Mouse (Mus musculus): Measurements from ENCODE around the gene Gm20521. TPM values are rescaled to one million over a fixed set of nuclear protein-coding genes. Genes with fewer than 3 reads are reported as not detected.

The Gm20521 gene
- 1 to 10 TPM; 1.5 to 1.8 TPM for total RNA-seq (2023)

DNA sequence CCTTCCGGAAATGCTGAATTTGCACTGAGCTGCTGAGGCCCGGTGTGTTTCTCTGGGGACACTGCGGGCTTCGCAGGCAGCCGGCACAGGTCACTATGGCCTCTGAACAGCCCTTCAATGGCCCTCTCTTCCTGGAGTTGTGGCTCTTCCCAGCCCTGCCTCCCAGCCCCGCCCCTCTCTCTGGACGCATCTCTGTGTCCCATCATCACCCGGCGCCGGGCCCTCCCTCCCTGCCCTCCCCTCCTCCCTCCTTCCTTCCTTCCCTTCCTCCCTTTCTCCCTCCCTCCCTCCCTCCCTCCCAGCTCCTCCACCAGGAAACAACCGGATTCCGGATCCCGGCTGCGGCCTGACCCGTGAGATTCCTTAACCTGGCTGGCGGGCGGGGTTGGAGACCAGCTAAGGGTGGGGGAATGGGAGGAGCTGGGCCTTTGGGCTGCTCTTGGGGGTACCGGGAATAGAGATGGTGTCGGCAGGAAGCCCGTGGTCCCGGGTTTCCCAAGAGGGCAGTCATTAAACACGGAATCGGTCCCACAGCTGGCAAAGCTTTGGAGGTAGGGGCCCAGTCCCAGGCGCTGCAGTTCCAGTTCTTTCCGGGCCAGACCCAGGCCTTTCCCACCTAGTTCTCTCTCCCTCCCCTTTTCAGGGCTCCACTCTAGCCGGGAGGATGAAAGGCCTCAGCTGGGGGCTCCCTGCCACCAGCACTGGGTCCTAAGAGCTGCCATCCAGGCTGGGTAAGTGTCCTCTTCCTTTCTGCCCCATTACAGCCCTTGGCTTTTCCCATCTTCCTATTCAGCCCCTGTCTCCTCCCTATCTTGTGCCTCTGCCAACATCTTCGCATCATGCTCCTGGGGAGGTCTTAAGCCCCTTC lies at the start of gene Gm20521, which contains the start of gene Bcl2l2:
Gm20521 (plus strand) TSS at position 288 of the 868 bp plus-strand sequence.
Bcl2l2 (plus strand) TSS at position 224 of the 868 bp plus-strand sequence.

GRCm38 (mm10) chr14:54870861-54871260 lies 12.4 kb upstream of the Gm20521 start, which contains the start of gene Homez:
Gene Homez (minus strand): TSS chr14:54870961.

GRCm38 (mm10) chr14:54877048-54877715 lies 6.1 kb upstream of the Gm20521 start, which contains the start of gene Ppp1r3e:
Gene Ppp1r3e (minus strand): TSS chr14:54877550.

GRCm38 (mm10) chr14:54892200-54892599 lies 9.0 kb downstream of the Gm20521 start, which contains the start of gene Pabpn1:
Gene Pabpn1 (plus strand): TSS chr14:54892500.

GRCm38 (mm10) chr14:54912886-54913285 lies 29.6 kb downstream of the Gm20521 start, which contains the start of gene Slc22a17:
Gene Slc22a17 (minus strand): TSS chr14:54913132.

DNA sequence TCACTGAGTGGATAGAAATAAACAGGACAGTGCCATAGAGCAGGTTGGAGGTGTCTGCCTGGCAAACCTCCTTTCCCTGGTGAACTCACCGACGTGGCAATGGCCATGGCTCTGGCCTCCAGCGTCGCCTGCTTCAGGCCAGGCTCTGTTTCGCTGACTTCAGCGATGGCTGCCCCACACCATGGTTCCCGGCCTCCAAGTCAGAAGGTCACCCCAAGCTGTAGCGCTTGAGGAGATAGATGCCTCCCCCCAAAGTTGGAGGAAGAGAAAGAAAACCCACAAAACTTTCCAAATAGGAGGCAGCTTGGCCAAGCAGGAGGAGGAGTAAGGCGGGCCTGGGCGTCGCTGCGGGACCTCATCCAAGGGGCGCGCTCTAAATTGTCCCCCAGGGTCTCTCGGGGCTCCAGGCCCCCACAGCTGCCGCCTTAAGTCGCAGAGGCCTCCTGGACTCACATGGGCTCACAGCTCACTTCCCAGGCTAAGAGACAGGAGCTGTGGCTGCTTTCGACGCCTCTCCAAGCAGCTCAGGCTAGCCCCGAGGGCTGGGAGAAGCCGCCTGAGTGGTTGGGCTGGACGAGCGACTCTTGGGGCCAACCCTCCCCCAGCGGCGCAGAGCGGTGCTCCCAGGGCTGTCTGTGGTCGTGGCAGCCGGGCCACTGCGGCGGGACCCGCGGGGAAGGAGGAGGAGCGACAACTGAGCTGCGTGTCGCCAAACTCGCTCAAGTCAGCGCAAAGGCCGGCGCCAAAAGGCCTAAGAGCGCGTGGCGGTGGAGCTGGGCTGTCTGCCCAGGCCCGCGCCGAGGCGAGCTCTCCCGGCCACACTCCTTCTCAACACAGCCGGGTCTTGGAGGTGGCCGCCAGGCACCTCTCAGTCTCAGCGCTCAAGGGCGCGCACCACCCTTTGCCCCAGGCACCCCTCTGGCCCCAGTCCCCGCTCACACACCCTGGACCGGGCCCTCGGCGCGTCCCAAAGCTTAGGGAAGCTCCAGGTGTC lies 42.4 kb downstream of the Gm20521 start, which contains the start of gene Efs:
Efs (minus strand) TSS at position 778 of the 994 bp plus-strand sequence.

GRCm38 (mm10) chr14:54932645-54933150 lies 49.5 kb downstream of the Gm20521 start, which contains the start of gene Il25:
Gene Il25 (plus strand): TSS chr14:54932695.

DNA sequence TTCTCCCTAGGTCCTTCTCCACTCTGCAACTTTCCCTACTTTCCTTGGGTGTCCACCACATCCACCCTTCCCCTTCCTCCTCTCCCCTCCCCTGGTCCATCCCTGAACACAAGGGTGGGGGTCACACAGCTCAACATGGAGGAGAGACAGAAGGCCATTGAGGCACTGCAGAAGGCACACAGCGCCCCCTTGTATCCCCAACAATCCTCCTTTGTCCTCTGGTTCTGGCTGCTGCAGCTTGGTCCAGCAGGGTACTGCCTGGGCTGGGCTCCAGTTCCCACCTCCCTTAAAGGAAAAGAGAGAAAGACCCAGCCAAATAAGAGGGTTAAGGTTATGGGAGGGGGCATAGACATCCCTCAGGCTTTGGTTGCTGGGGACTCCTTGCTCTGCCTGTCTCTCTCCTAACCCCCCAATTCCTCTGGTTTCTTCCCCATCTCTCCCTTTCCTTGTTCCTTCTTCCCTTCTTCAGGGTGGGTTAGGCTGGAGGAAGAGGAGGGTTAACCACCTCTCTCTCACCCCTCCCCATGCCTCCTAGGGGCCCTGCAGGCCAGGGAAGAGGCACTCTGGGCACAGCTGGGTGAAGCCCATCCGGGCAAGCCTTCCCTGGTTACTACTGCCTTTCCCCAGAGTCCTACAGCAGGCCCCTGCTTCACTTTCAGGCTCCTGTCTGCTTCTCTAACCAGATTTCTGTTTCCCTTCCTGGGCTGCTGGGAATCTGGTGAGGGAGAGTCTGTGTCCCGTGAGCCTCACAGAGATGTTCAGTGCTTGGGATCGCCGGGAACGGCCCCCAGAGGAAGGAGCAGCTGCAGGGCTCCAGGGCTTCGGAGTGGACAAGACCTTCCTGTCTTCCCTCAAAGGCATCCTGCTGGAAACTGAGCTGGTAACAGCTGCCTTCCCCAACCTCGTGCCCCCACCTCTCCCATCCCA lies 52.9 kb downstream of the Gm20521 start, which contains the start of gene Cmtm5:
Cmtm5 (plus strand) TSS at position 358 of the 927 bp plus-strand sequence.

Other genes with a start within 250 kb of the Gm20521 start
- gene Gm17606, start 242.5 kb upstream of the Gm20521 start, total RNA-seq (2023) = not detected
- 1 to 10 TPM; 4.2 to 4.5 TPM for gene Cdh24, start 242.1 kb upstream of the Gm20521 start, total RNA-seq (2023)
- gene 1700123O20Rik, start 197.2 kb upstream of the Gm20521 start, total RNA-seq (2023) = 10 to 100 TPM; 32.3 to 45.7 TPM
- 100 to 1,000 TPM; 544 to 550 TPM for gene Acin1, start 196.5 kb upstream of the Gm20521 start, total RNA-seq (2023)
- not detected for gene Gm29776, start 184.6 kb upstream of the Gm20521 start, total RNA-seq (2023)
- not detected for gene Cebpe, start 171.3 kb upstream of the Gm20521 start, total RNA-seq (2023)
- under 1 TPM; 0.12 to 0.35 TPM for gene Slc7a8, start 101.5 kb upstream of the Gm20521 start, total RNA-seq (2023)
- not detected for gene Rnf212b, start 69.3 kb upstream of the Gm20521 start, total RNA-seq (2023)
- 10 to 100 TPM in 1 of 2 experiments, 1 to 10 TPM in 1; 9.4 to 18.7 TPM for gene Homez, start 12.5 kb upstream of the Gm20521 start, total RNA-seq (2023)
- gene Ppp1r3e, start 5.9 kb upstream of the Gm20521 start, total RNA-seq (2023) = 1 to 10 TPM; 3.4 to 4.0 TPM
- 10 to 100 TPM; 10.8 to 12.6 TPM for gene Bcl2l2, start 64 bp upstream of the Gm20521 start, total RNA-seq (2023)
- 100 to 1,000 TPM; 303 to 319 TPM for gene Pabpn1, start 9.1 kb downstream of the Gm20521 start, total RNA-seq (2023)
- gene Slc22a17, start 29.7 kb downstream of the Gm20521 start, total RNA-seq (2023) = 1 to 10 TPM; 3.1 to 4.8 TPM
- not detected for gene Efs, start 42.7 kb downstream of the Gm20521 start, total RNA-seq (2023)
- gene Il25, start 49.3 kb downstream of the Gm20521 start, total RNA-seq (2023) = not detected
- not detected for gene Cmtm5, start 52.8 kb downstream of the Gm20521 start, total RNA-seq (2023)
- gene Myh6, start 83.5 kb downstream of the Gm20521 start, total RNA-seq (2023) = not detected
- gene Gm17428, start 93.5 kb downstream of the Gm20521 start, total RNA-seq (2023) = not detected
- gene Myh7, start 111.2 kb downstream of the Gm20521 start, total RNA-seq (2023) = not detected
- gene Ngdn, start 132.0 kb downstream of the Gm20521 start, total RNA-seq (2023) = 10 to 100 TPM; 77.2 to 85.3 TPM
- 10 to 100 TPM; 17.6 to 21.4 TPM for gene Zfhx2, start 208.9 kb downstream of the Gm20521 start, total RNA-seq (2023)
- gene Thtpa, start 211.3 kb downstream of the Gm20521 start, total RNA-seq (2023) = 1 to 10 TPM; 5.4 to 8.8 TPM
- gene Ap1g2, start 223.2 kb downstream of the Gm20521 start, total RNA-seq (2023) = 100 to 1,000 TPM; 121 to 163 TPM
- not detected for gene Jph4, start 233.5 kb downstream of the Gm20521 start, total RNA-seq (2023)